Mouse (Mus musculus) kidney, postnatal 36 days (tissue): Measurements from ENCODE around the gene Myo15b.
A peak's percentile ranks its signal among the peaks of the same experiment; 100 is the strongest.
"Not testable (repeated sequence)": the region's sequence is repeated elsewhere in the genome, so short reads cannot be mapped to it uniquely, and the experiment has no call there.

Source experiments
- DNase-seq, 2 experiments: peaks; one replicate each; pipeline ENCODE4 v3.0.0; 2021 to 2022; ENCODE audit warnings: mixed read lengths in 2 of 2

Myo15b gene

GRCm38 (mm10) chr11:115831518-115831917 lies 26.7 kb upstream of the Myo15b start:
- no peak for DNase-seq

- DNase-seq = no peak
Observed at GRCm38 (mm10) chr11:115832064-115832463, 26.1 kb upstream of the Myo15b start.

- DNase-seq = peak; percentile 96
Observed at GRCm38 (mm10) chr11:115832523-115832922, 25.7 kb upstream of the Myo15b start.

GRCm38 (mm10) chr11:115833021-115833513 lies 25.1 kb upstream of the Myo15b start:
- DNase-seq = peak; percentile 61

- peak; percentile 52 to 58 for DNase-seq
Observed at GRCm38 (mm10) chr11:115834033-115834432, 24.2 kb upstream of the Myo15b start.

- DNase-seq = peak; percentile 70 to 79
Observed at GRCm38 (mm10) chr11:115836656-115837395, 21.4 kb upstream of the Myo15b start.

GRCm38 (mm10) chr11:115837606-115838345 lies 20.4 kb upstream of the Myo15b start:
- DNase-seq = peak; percentile 66 to 79

- DNase-seq = peak; percentile 66 to 79
Observed at GRCm38 (mm10) chr11:115838895-115839311, 19.3 kb upstream of the Myo15b start.

GRCm38 (mm10) chr11:115839732-115840131 lies 18.5 kb upstream of the Myo15b start:
- DNase-seq = no peak

- DNase-seq = no peak
Observed at GRCm38 (mm10) chr11:115841044-115841443, 17.2 kb upstream of the Myo15b start.

GRCm38 (mm10) chr11:115841961-115842550 lies 16.1 kb upstream of the Myo15b start:
- peak; percentile 55 to 61 for DNase-seq

- peak in 1 of 2 experiments; percentile 43 for DNase-seq
Observed at GRCm38 (mm10) chr11:115843141-115843890, 14.9 kb upstream of the Myo15b start.

- peak; percentile 91 to 97 for DNase-seq
Observed at GRCm38 (mm10) chr11:115843891-115844239, 14.3 kb upstream of the Myo15b start.

- DNase-seq = peak; percentile 70 to 74
Observed at GRCm38 (mm10) chr11:115844240-115844639, 14.0 kb upstream of the Myo15b start.

- no peak for DNase-seq
Observed at GRCm38 (mm10) chr11:115845819-115846218, 12.4 kb upstream of the Myo15b start.

GRCm38 (mm10) chr11:115854674-115855073 lies 3.5 kb upstream of the Myo15b start:
- DNase-seq = no peak

GRCm38 (mm10) chr11:115857146-115857545 lies 1.1 kb upstream of the Myo15b start:
- DNase-seq = not testable (repeated sequence)

- DNase-seq = peak; percentile 56 to 77
Observed at GRCm38 (mm10) chr11:115857936-115858335, 270 bp upstream of the Myo15b start.

GRCm38 (mm10) chr11:115859143-115859945 lies 1.1 kb downstream of the Myo15b start:
- peak; percentile 89 to 95 for DNase-seq

GRCm38 (mm10) chr11:115863895-115864294 lies 5.7 kb downstream of the Myo15b start:
- peak in 1 of 2 experiments; percentile 46 for DNase-seq

GRCm38 (mm10) chr11:115869393-115869792 lies 11.2 kb downstream of the Myo15b start:
- no peak for DNase-seq

GRCm38 (mm10) chr11:115872437-115872836 lies 14.2 kb downstream of the Myo15b start:
- no peak for DNase-seq
